Mouse (Mus musculus): ENCODE data around the gene Gm7271. TPM values are rescaled to one million over a fixed set of nuclear protein-coding genes. Genes with fewer than 3 reads are reported as not detected.

The Gm7271 gene
- polyA plus RNA-seq, 1 experiment from 2014 or later, result not detected

DNA sequence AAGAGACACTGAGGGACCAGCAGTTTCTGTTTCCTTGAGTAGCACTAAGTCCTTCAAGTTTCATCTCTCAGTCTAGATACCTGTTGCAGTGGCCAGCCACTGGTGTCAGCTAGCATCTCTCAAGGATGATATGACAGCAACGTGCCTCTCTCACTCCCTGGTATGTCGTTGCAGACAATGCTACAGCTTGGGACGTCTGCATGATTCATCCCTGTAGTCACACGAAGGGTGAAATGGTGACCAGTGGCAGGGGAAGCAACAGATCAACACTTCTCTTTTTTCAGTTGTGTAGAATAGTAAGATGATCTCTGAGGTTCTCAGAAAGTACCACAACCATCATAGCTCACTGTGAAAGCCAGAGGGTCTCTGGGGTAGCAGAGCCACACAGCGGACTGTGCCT is 40.8 kb downstream of the Gm7271 start:
- ATAC-seq (ENCODE audit: insufficient number of reproducible peaks, low FRiP score, low TSS enrichment, low read depth), result no peak
- no peaks in the 10 kb centered on the region for H3K9me3 ChIP-seq (ENCODE audit: control insufficient read depth, low read length)
- no peak overlapping the region for H3K4me2 ChIP-seq (ENCODE audit: low read depth, severe bottlenecking)
- no peaks in the 10 kb centered on the region for H3K36me3 ChIP-seq (ENCODE audit: control insufficient read depth, insufficient read depth, low read length)
- H3K27me3 ChIP-seq (ENCODE audit: control insufficient read depth, insufficient read depth, low read length), result no peaks in the 10 kb centered on the region
- no peaks in the 10 kb centered on the region for H3K4me1 ChIP-seq (ENCODE audit: control insufficient read depth, insufficient read depth, low read length)
- no peak overlapping the region for H3K27ac ChIP-seq (replicated peaks; ENCODE audit: low read depth, low read length)
- no peak for DNase-seq (ENCODE audit: low spot score)
- WGBS, result 79% methylated on average over 5 of the region's 5 CpGs
- H3K9ac ChIP-seq (ENCODE audit: low read length), result no peak overlapping the region
- no peak overlapping the region for H3K4me3 ChIP-seq (ENCODE audit: low read depth, low read length)

DNA sequence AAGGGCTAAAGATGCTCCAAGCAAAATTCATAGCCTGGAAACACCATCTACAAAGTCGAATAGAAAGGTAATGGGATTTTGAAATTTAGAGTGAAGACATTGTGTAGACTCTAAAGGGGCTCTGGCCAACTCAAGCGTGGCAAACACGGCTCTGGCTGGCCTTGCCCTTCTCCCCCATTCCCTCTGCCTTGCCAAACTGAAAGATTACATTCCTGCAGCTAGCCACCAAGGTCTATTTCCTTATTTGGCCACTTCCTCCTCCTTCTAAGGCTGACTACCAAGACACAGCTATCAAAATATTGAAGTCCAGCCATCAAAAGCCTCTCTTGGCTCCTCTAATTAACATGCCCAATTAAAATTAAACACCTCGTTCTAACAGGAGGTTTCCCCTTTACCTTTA is 41.2 kb downstream of the Gm7271 start:
- Histone ChIP-seq H3K4me2 (ENCODE audit: low read depth, severe bottlenecking) (no peak overlapping the region), H3K27ac (replicated peaks; ENCODE audit: low read depth, low read length) (no peak overlapping the region), H3K4me3 (ENCODE audit: low read depth, low read length) (no peak overlapping the region), H3K36me3 (ENCODE audit: control insufficient read depth, insufficient read depth, low read length) (no peaks in the 10 kb centered on the region), H3K9me3 (ENCODE audit: control insufficient read depth, low read length) (no peaks in the 10 kb centered on the region), H3K4me1 (ENCODE audit: control insufficient read depth, insufficient read depth, low read length) (peaks cover 3% of the 10 kb centered on the region; the same call in 1 of the 2 replicates), H3K27me3 (ENCODE audit: control insufficient read depth, insufficient read depth, low read length) (no peaks in the 10 kb centered on the region), H3K9ac (ENCODE audit: low read length) (no peak overlapping the region)
- ATAC-seq (ENCODE audit: insufficient number of reproducible peaks, low FRiP score, low TSS enrichment, low read depth), result no peak
- no peak for DNase-seq (ENCODE audit: low spot score)
- WGBS, result 72% methylated on average over 4 of the region's 4 CpGs

DNA sequence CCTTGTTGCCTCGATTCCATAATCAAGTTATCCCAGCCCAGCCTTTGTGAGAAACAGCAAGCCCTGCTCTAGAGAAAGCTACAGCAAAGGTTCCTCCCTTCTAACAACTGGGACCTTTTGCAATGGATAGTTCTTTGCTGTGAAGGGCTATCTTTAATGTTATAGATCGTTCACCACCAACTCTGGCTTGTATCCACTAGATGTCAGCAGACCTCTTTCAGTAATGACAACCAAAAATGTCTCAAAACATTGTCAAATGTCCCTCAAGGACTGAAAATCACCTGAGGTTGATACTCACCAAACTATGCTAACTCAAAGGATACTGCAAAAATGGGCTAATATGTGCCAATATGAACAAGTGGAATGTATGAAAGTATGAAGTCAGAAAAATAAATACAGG is 42.0 kb downstream of the Gm7271 start:
- H3K9ac ChIP-seq (ENCODE audit: low read length), result no peak overlapping the region
- DNase-seq (ENCODE audit: low spot score), result no peak

DNA sequence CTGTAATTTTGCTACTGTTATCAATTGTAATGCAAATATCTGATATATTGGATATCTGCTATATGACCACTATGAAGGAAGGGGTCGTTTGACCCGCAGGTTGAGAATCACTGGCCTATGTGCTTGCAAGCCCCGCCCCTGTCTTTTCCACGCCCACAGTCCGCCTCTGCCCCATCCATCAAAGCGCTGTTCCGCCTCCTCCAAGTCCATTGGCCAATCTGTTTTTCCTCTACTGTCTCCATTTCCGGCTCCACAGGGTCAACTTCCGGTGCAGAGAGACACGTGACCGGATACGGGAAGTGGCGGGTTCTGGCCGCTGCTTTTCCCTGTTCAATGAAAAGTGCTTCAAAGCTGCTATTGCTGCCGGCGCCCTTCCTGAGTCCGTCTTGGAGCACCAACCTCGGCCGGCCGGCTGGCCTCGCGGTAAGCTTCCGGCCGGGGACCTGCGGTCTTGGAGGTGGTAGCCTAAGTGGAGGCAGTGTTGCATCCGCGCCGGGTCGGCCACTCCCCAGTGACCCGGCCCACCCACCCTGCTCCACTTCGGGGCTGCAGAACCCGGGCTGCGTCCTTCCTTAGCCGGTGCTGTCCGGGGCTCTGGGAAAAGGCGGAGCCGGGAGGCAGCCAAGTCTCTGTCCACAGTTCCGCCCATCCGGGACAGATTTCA is 45.3 kb downstream of the Gm7271 start, which contains the start of gene Exoc1:
Gene Exoc1, plus strand, starts transcription at position 272 of the 664 bp plus-strand sequence.
- Histone ChIP-seq H3K36me3 (ENCODE audit: control insufficient read depth, insufficient read depth, low read length) (no peaks in the 10 kb centered on the region), H3K9me3 (ENCODE audit: control insufficient read depth, low read length) (no peaks in the 10 kb centered on the region), H3K27ac (replicated peaks; ENCODE audit: low read depth, low read length) (0 out of 2 replicates have a peak within 1 kb of the TSS, but pooled peaks have one; percentile 33), H3K9ac (ENCODE audit: low read length) (peak within 1 kb of the TSS; percentile 79), H3K4me3 (ENCODE audit: low read depth, low read length) (peak within 1 kb of the TSS; percentile 95), H3K4me1 (ENCODE audit: control insufficient read depth, insufficient read depth, low read length) (peaks cover 6% of the 10 kb centered on the region; the same call in 1 of the 2 replicates), H3K27me3 (ENCODE audit: control insufficient read depth, insufficient read depth, low read length) (no peaks in the 10 kb centered on the region), H3K4me2 (ENCODE audit: low read depth, severe bottlenecking) (peak within 1 kb of the TSS; percentile 64)
- ATAC-seq (ENCODE audit: insufficient number of reproducible peaks, low FRiP score, low TSS enrichment, low read depth), result peak; percentile 99
- DNase-seq (ENCODE audit: low spot score), result peak; percentile 96
- under 1% methylated on average over 39 of the region's 39 CpGs for WGBS

More for the DNA sequence above, 42.0 kb downstream of the Gm7271 start:
- Histone ChIP-seq H3K4me2 (ENCODE audit: low read depth, severe bottlenecking) (no peak overlapping the region), H3K4me1 (ENCODE audit: control insufficient read depth, insufficient read depth, low read length) (peaks cover 6% of the 10 kb centered on the region; the same call in 1 of the 2 replicates), H3K27me3 (ENCODE audit: control insufficient read depth, insufficient read depth, low read length) (no peaks in the 10 kb centered on the region), H3K27ac (replicated peaks; ENCODE audit: low read depth, low read length) (no peak overlapping the region), H3K9me3 (ENCODE audit: control insufficient read depth, low read length) (no peaks in the 10 kb centered on the region), H3K36me3 (ENCODE audit: control insufficient read depth, insufficient read depth, low read length) (no peaks in the 10 kb centered on the region), H3K4me3 (ENCODE audit: low read depth, low read length) (no peak overlapping the region)
- ATAC-seq (ENCODE audit: insufficient number of reproducible peaks, low FRiP score, low TSS enrichment, low read depth), result no peak
- WGBS, result 54% methylated on average over 2 of the region's 2 CpGs

- peak; percentile 41; the same call in 1 of the 2 replicates for ATAC-seq (ENCODE audit: insufficient number of reproducible peaks, low FRiP score, low TSS enrichment, low read depth)
Measured at GRCm38 (mm10) chr5:76529704-76530066, 45.8 kb downstream of the Gm7271 start.

DNA sequence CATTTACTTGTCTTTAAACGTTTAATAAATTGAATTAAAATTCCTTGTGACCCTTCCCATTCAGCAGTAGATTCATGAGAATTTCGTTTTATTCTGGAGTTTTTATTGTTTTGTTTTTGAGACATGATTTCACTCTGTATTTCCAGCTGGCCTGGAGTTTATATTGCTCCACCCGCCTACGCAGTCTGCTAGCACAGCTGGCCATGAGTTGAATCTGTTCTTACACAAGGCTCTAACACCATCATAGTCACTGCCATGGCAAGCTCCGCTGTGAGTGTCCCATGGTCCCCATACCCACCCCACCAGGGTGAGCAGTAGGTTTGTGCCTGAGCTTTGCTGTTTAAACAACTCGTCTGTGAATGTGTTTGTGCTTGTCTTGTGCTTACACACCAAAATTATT is 49.3 kb downstream of the Gm7271 start:
- H3K4me1 ChIP-seq (ENCODE audit: control insufficient read depth, insufficient read depth, low read length), result peaks cover 6% of the 10 kb centered on the region; the same call in 1 of the 2 replicates
- ATAC-seq (ENCODE audit: insufficient number of reproducible peaks, low FRiP score, low TSS enrichment, low read depth), result no peak
- H3K9me3 ChIP-seq (ENCODE audit: control insufficient read depth, low read length), result no peaks in the 10 kb centered on the region
- no peaks in the 10 kb centered on the region for H3K27me3 ChIP-seq (ENCODE audit: control insufficient read depth, insufficient read depth, low read length)
- no peak for DNase-seq (ENCODE audit: low spot score)
- H3K27ac ChIP-seq (replicated peaks; ENCODE audit: low read depth, low read length), result no peak overlapping the region
- H3K4me2 ChIP-seq (ENCODE audit: low read depth, severe bottlenecking), result no peak overlapping the region
- H3K9ac ChIP-seq (ENCODE audit: low read length), result no peak overlapping the region
- H3K36me3 ChIP-seq (ENCODE audit: control insufficient read depth, insufficient read depth, low read length), result peaks cover 2% of the 10 kb centered on the region; the same call in 1 of the 2 replicates
- WGBS, result 93% methylated on average over 6 of the region's 6 CpGs
- H3K4me3 ChIP-seq (ENCODE audit: low read depth, low read length), result no peak overlapping the region

More at GRCm38 (mm10) chr5:76529704-76530066, 45.8 kb downstream of the Gm7271 start:
- DNase-seq (ENCODE audit: low spot score), result no peak
- H3K9me3 ChIP-seq (ENCODE audit: control insufficient read depth, low read length), result no peaks in the 10 kb centered on the region
- WGBS, result 12% methylated on average over 9 of the region's 9 CpGs
- H3K4me2 ChIP-seq (ENCODE audit: low read depth, severe bottlenecking), result peak overlapping the region; percentile 64
- H3K4me3 ChIP-seq (ENCODE audit: low read depth, low read length), result peak overlapping the region; percentile 95
- H3K27ac ChIP-seq (replicated peaks; ENCODE audit: low read depth, low read length), result no peak overlapping the region
- peak overlapping the region; percentile 79 for H3K9ac ChIP-seq (ENCODE audit: low read length)
- peaks cover 6% of the 10 kb centered on the region; the same call in 1 of the 2 replicates for H3K4me1 ChIP-seq (ENCODE audit: control insufficient read depth, insufficient read depth, low read length)
- H3K27me3 ChIP-seq (ENCODE audit: control insufficient read depth, insufficient read depth, low read length), result no peaks in the 10 kb centered on the region
- no peaks in the 10 kb centered on the region for H3K36me3 ChIP-seq (ENCODE audit: control insufficient read depth, insufficient read depth, low read length)

DNA sequence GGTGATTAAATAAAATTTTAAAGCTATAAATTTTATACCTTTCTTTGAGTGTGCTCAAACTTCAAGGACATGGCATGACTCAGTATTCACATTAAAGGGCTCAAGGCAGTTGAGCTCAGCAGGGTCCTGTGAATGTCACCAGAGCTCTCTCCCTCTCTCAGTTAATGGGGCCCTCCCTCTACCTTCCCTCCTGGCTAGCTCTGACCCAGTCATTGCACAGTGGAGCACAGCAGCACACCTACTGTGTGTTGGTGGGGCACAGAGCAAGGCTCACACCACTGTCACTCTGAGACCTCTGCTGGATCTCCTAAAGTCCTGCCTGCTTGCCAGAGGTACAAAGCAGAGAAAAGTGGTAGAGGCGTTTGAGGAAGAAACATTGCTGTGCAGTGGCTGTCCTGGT is 52.4 kb downstream of the Gm7271 start:
- DNase-seq (ENCODE audit: low spot score) (no peak), ATAC-seq (ENCODE audit: insufficient number of reproducible peaks, low FRiP score, low TSS enrichment, low read depth) (no peak)
- H3K4me1 ChIP-seq (ENCODE audit: control insufficient read depth, insufficient read depth, low read length), result no peaks in the 10 kb centered on the region
- H3K27ac ChIP-seq (replicated peaks; ENCODE audit: low read depth, low read length), result no peak overlapping the region
- H3K9ac ChIP-seq (ENCODE audit: low read length), result no peak overlapping the region
- no peak overlapping the region for H3K4me3 ChIP-seq (ENCODE audit: low read depth, low read length)
- no peaks in the 10 kb centered on the region for H3K27me3 ChIP-seq (ENCODE audit: control insufficient read depth, insufficient read depth, low read length)
- WGBS, result 89% methylated on average over 1 of the region's 1 CpGs
- H3K36me3 ChIP-seq (ENCODE audit: control insufficient read depth, insufficient read depth, low read length), result peaks cover 4% of the 10 kb centered on the region; the same call in 1 of the 2 replicates
- H3K9me3 ChIP-seq (ENCODE audit: control insufficient read depth, low read length), result no peaks in the 10 kb centered on the region
- H3K4me2 ChIP-seq (ENCODE audit: low read depth, severe bottlenecking), result no peak overlapping the region

DNA sequence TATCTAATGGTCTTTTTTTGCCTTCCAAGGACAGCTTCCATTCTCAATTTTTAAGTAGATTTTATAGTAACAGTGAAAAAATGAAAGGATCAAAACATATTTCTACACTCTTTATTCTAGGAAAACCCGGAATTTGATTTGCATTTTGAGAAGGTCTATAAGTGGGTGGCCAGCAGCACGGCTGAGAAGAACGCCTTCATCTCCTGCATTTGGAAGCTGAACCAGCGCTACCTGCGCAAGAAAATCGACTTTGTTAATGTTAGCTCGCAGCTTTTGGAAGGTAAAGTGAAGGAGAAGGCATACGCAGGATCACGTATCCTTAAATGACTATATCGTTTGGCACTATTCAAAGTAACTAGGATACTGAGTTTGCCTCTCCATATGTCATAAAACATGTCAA is 53.7 kb downstream of the Gm7271 start:
- 97% methylated on average over 10 of the region's 10 CpGs for WGBS
- Histone ChIP-seq H3K9me3 (ENCODE audit: control insufficient read depth, low read length) (no peaks in the 10 kb centered on the region), H3K4me2 (ENCODE audit: low read depth, severe bottlenecking) (no peak overlapping the region), H3K4me1 (ENCODE audit: control insufficient read depth, insufficient read depth, low read length) (no peaks in the 10 kb centered on the region), H3K36me3 (ENCODE audit: control insufficient read depth, insufficient read depth, low read length) (peaks cover 4% of the 10 kb centered on the region; the same call in 1 of the 2 replicates), H3K27ac (replicated peaks; ENCODE audit: low read depth, low read length) (no peak overlapping the region), H3K4me3 (ENCODE audit: low read depth, low read length) (no peak overlapping the region), H3K9ac (ENCODE audit: low read length) (no peak overlapping the region), H3K27me3 (ENCODE audit: control insufficient read depth, insufficient read depth, low read length) (no peaks in the 10 kb centered on the region)
- DNase-seq (ENCODE audit: low spot score) (no peak), ATAC-seq (ENCODE audit: insufficient number of reproducible peaks, low FRiP score, low TSS enrichment, low read depth) (no peak)

Measured in limb, embryonic 11.5 days (tissue).